Mouse (Mus musculus) midbrain, embryonic 16.5 days (tissue): Measurements from ENCODE around the gene Manba. TPM values are rescaled to one million over a fixed set of nuclear protein-coding genes. Genes with fewer than 3 reads are reported as not detected.

Experiments
- ATAC-seq: fragments of 200-750 bp; cut with Nextera tagmentation; 2 replicates; pipeline ENCODE4 v1.8.0; 2017; ENCODE audit warnings: moderate TSS enrichment
- H3K27ac ChIP-seq: fragments of 300-500 bp; sonication (generic); 2 replicates; pipeline ENCODE4 v1.5.1; 2014; ENCODE audit warnings: mild to moderate bottlenecking, low read length, mixed read lengths
- H3K27me3 ChIP-seq: fragments of 300-500 bp; sonication (generic); 2 replicates; pipeline ENCODE4 v1.6.1; 2014; ENCODE audit warnings: low read depth, low read length, mixed read lengths; ENCODE audit not compliant: control insufficient read depth, insufficient read depth
- H3K36me3 ChIP-seq: fragments of 300-500 bp; sonication (generic); 2 replicates; pipeline ENCODE4 v1.6.1; 2014; ENCODE audit warnings: mild to moderate bottlenecking, low read length, moderate library complexity, mixed read lengths; ENCODE audit not compliant: control insufficient read depth, insufficient read depth
- H3K4me1 ChIP-seq: fragments of 300-500 bp; sonication (generic); 2 replicates; pipeline ENCODE4 v1.6.1; 2014; ENCODE audit warnings: mild to moderate bottlenecking, low read length, mixed read lengths; ENCODE audit not compliant: control insufficient read depth, insufficient read depth
- H3K4me2 ChIP-seq: fragments of 300-500 bp; sonication (generic); 2 replicates; pipeline ENCODE4 v1.6.1; 2014; ENCODE audit warnings: mild to moderate bottlenecking, low read length, mixed read lengths
- H3K4me3 ChIP-seq: fragments of 300-500 bp; sonication (generic); 2 replicates; pipeline ENCODE4 v1.5.1; 2014; ENCODE audit warnings: low read depth, mild to moderate bottlenecking, low read length, moderate library complexity, mixed read lengths
- H3K9ac ChIP-seq: fragments of 300-500 bp; sonication (generic); 2 replicates; pipeline ENCODE4 v1.6.1; 2014; ENCODE audit warnings: low read depth, low read length, mixed read lengths
- H3K9me3 ChIP-seq: fragments of 300-500 bp; sonication (generic); replicated peaks from 2 replicates; pipeline ENCODE4 v1.6.1; 2014; ENCODE audit warnings: mild to moderate bottlenecking, low read length, mixed read lengths; ENCODE audit not compliant: control insufficient read depth, poor library complexity, severe bottlenecking
- WGBS: fragments of 180-500 bp; shearing (Covaris S2); extraction: QIAGEN DNeasy Blood & Tissue Kit; methylation state at CpG from one replicate; pipeline ENCODE4 v1.1.7; 2014; 5-methylcytosine and 5-hydroxymethylcytosine counted together
- polyA plus RNA-seq: library from polyadenylated mRNA; unstranded; fragments of >200 nt; fragmentation: Nextera tagmentation; extraction: Ambion mirVana; gene quantifications from 2 replicates; pipeline ENCODE4 v1.2.1, GENCODE M21; 2015

The Manba gene
- polyA plus RNA-seq, 1 experiment from 2014 or later, result 8.4 TPM

DNA sequence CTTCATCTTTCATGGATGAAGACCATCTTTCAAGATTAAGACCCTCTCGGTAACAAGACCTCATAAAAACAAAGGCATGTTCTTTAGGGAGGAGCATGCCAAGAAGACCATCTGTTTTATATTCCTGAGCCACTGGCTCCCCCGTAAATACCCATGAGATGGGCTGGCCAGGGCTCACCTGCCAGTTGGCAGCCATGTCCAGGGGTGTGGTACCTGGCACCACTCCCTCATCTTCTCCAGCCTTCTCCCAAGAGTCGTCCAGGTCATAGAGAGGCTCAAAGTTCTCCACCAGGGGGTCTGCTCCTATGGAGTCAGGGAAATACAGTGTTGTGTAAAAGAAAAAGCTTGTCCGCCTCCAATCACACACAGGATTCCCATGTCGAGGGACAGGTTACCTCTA is 106.0 kb downstream of the Manba start:
- H3K9ac ChIP-seq, result no peak overlapping the region
- H3K36me3 ChIP-seq, result peaks cover 31% of the 10 kb centered on the region
- H3K4me2 ChIP-seq, result no peak overlapping the region
- H3K27ac ChIP-seq, result no peak overlapping the region
- no peak for ATAC-seq
- H3K27me3 ChIP-seq, result no peaks in the 10 kb centered on the region
- peaks cover 2% of the 10 kb centered on the region; the same call in 1 of the 2 replicates for H3K4me1 ChIP-seq
- H3K9me3 ChIP-seq, result no peaks in the 10 kb centered on the region
- no peak overlapping the region for H3K4me3 ChIP-seq
- whole genome bisulfite sequencing, result 77% methylated on average over 5 of the region's 5 CpGs

GRCm38 (mm10) chr3:135592011-135592410 is 106.6 kb downstream of the Manba start:
- peaks cover 26% of the 10 kb centered on the region for H3K36me3 ChIP-seq
- no peak overlapping the region for H3K27ac ChIP-seq
- peak; percentile 30; the same call in 1 of the 2 replicates for ATAC-seq
- H3K4me2 ChIP-seq, result no peak overlapping the region
- no peaks in the 10 kb centered on the region for H3K9me3 ChIP-seq
- H3K9ac ChIP-seq, result no peak overlapping the region
- no peak overlapping the region for H3K4me3 ChIP-seq
- 70% methylated on average over 4 of the region's 4 CpGs for WGBS
- H3K27me3 ChIP-seq, result no peaks in the 10 kb centered on the region
- H3K4me1 ChIP-seq, result peaks cover 2% of the 10 kb centered on the region; the same call in 1 of the 2 replicates

DNA sequence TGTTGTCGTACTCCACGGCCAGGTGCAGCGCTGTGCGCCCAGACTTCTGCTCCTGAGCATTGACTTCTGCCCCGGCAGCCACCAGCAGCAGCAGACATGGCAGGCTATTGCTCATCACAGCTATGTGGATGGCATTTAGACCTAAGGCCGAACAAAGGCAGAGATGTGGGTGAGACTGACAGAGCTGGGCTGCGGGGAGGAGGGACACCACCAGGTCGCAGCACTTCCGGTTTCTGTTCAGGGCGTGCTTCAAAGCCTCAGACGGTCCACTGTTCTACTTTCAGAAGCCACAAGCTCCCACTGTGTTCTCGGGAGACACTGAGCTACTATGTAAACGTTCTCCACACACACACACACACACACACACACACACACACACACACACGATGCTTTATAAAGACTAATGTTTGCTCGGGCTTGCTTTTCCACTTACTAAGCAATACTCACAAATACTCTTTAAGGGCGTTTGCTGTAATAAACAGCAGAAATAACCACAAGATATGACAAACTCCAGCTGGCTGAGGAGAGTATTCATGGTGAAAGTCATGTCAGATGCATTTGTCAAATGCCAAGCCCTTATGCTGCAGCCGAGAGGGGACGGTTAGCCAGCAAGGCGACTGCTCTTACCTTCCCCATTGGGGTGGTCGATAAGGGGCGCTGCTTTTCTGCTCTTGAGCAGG is 109.0 kb downstream of the Manba start:
- 79% methylated on average over 21 of the region's 21 CpGs for WGBS
- no peaks in the 10 kb centered on the region for H3K27me3 ChIP-seq
- peaks cover 2% of the 10 kb centered on the region; the same call in 1 of the 2 replicates for H3K4me1 ChIP-seq
- H3K27ac ChIP-seq, result no peak overlapping the region
- peaks cover 20% of the 10 kb centered on the region for H3K36me3 ChIP-seq
- no peak overlapping the region for H3K4me3 ChIP-seq
- no peak for ATAC-seq
- H3K9ac ChIP-seq, result no peak overlapping the region
- no peak overlapping the region for H3K4me2 ChIP-seq
- no peaks in the 10 kb centered on the region for H3K9me3 ChIP-seq

DNA sequence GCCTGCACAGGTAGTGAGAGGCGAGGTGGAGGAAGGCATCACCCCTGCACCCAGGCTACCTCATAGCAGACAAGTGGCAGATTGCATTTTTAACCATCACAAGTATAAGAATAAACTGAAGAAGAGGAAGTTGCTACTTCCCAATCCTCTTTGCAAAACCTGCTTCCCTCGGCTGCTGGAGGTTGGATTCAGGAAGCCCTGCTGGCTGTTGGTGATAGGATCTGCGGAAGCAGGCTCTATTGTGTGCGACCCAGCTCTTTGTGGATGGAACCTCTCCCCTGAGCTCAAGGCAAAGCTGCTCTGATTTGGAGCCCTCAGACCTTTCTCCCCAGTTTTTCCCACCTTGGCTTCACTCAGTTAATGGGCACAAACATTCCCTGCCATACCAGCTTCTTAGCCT is 111.6 kb downstream of the Manba start:
- Histone ChIP-seq H3K27ac (no peak overlapping the region), H3K4me3 (no peak overlapping the region), H3K27me3 (no peaks in the 10 kb centered on the region), H3K9ac (no peak overlapping the region), H3K36me3 (peaks cover 15% of the 10 kb centered on the region), H3K4me1 (peaks cover under 1% of the 10 kb centered on the region; the same call in 1 of the 2 replicates), H3K9me3 (no peaks in the 10 kb centered on the region), H3K4me2 (no peak overlapping the region)
- ATAC-seq, result no peak
- 51% methylated on average over 4 of the region's 4 CpGs for WGBS

DNA sequence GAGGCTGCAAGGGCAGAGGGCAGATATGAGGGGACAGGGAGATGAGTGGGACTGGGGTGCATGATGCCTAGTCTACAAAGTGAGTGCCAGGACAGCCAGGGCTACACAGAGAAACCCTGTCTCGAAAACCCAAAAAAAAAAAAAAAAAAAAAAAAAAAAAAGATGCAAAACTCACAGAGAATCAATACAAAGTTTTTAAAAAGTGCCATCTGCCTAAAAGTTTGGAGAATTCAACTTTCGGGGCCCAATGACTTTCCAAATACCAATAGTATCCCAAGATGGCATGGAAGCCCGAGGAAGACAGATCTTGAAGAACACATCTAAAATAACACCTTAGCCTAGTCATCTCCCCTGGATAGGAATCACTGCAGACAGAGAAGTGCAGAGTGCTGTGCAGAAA is 112.9 kb downstream of the Manba start:
- ATAC-seq, result no peak
- Histone ChIP-seq H3K4me1 (no peaks in the 10 kb centered on the region), H3K4me3 (no peak overlapping the region), H3K4me2 (no peak overlapping the region), H3K27ac (no peak overlapping the region), H3K36me3 (peaks cover 11% of the 10 kb centered on the region), H3K27me3 (no peaks in the 10 kb centered on the region), H3K9me3 (no peaks in the 10 kb centered on the region), H3K9ac (no peak overlapping the region)
- 76% methylated on average over 3 of the region's 3 CpGs for WGBS

DNA sequence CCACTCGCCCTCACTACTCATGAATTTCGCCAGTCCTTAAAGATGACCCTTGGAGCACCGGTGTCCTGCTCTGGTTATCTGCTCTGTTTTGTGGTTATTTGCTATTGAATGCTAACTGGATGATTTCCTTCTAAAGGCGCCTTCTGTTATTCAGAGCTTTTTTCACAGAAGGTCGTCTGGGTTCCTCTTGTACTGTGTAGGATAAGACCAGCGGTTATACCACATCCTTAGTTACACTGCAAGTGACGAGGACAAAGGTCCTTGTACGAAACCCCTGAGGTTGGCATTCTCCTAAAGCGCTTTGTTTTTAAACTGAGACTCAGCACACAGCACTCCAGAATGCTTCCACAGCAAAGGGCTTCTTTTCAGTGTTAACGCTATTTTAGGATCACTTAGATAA is 117.3 kb downstream of the Manba start:
- Histone ChIP-seq H3K9me3 (no peaks in the 10 kb centered on the region), H3K27me3 (no peaks in the 10 kb centered on the region), H3K4me2 (no peak overlapping the region), H3K4me3 (no peak overlapping the region), H3K9ac (no peak overlapping the region), H3K27ac (no peak overlapping the region), H3K4me1 (no peaks in the 10 kb centered on the region), H3K36me3 (peaks cover 5% of the 10 kb centered on the region)
- 79% methylated on average over 10 of the region's 10 CpGs for WGBS
- no peak for ATAC-seq

- ATAC-seq, result no peak
- Histone ChIP-seq H3K4me3 (no peak overlapping the region), H3K9me3 (no peaks in the 10 kb centered on the region), H3K27ac (no peak overlapping the region), H3K36me3 (peaks cover 5% of the 10 kb centered on the region), H3K4me2 (no peak overlapping the region), H3K9ac (no peak overlapping the region), H3K4me1 (peaks cover 3% of the 10 kb centered on the region), H3K27me3 (no peaks in the 10 kb centered on the region)
- WGBS, result 92% methylated on average over 10 of the region's 10 CpGs
Measured at GRCm38 (mm10) chr3:135604626-135605417, 119.4 kb downstream of the Manba start.

GRCm38 (mm10) chr3:135605474-135605873 is 120.1 kb downstream of the Manba start:
- Histone ChIP-seq H3K27ac (no peak overlapping the region), H3K4me3 (no peak overlapping the region), H3K36me3 (peaks cover 5% of the 10 kb centered on the region), H3K9me3 (no peaks in the 10 kb centered on the region), H3K27me3 (no peaks in the 10 kb centered on the region), H3K9ac (no peak overlapping the region), H3K4me2 (no peak overlapping the region), H3K4me1 (peaks cover 7% of the 10 kb centered on the region)
- no peak for ATAC-seq
- 74% methylated on average over 4 of the region's 4 CpGs for WGBS

- ATAC-seq, result no peak
- WGBS, result 90% methylated on average over 8 of the region's 8 CpGs
- H3K4me1 ChIP-seq, result peaks cover 10% of the 10 kb centered on the region
- no peak overlapping the region for H3K4me2 ChIP-seq
- H3K27me3 ChIP-seq, result no peaks in the 10 kb centered on the region
- no peaks in the 10 kb centered on the region for H3K9me3 ChIP-seq
- H3K27ac ChIP-seq, result no peak overlapping the region
- H3K36me3 ChIP-seq, result peaks cover 2% of the 10 kb centered on the region
- H3K9ac ChIP-seq, result no peak overlapping the region
- no peak overlapping the region for H3K4me3 ChIP-seq
Measured at GRCm38 (mm10) chr3:135606592-135606991, 121.2 kb downstream of the Manba start.
